18 mouse cellular contexts compared by ENCODE assay signal in genomic region chr2:31828311-31828825, GRCm38 (mm10). TPM values are rescaled to one million over a fixed set of nuclear protein-coding genes. Genes with fewer than 3 reads are reported as not detected.
DNase-seq lines count a peak whose midpoint lies in the region; ATAC-seq lines count a peak whose summit lies in the region.
"Had no signal": no experiment of that assay in that cellular context is flagged by ENCODE, and none has a peak within 500 bp of the region (broad histone marks: within the 10 kb centered on the region; RNA-seq: fewer than 3 reads in every experiment).

No protein-coding gene starts in this region.

- WGBS in midbrain, embryonic 10.5 days = 8% methylated on average over 4 of the region's 4 CpGs
- WGBS in midbrain, embryonic 11.5 days = 11% methylated on average over 4 of the region's 4 CpGs
- WGBS in forebrain, embryonic 16.5 days = 2% methylated on average over 4 of the region's 4 CpGs
- WGBS in limb, embryonic 15.5 days = 20% methylated on average over 4 of the region's 4 CpGs
- 6% methylated on average over 4 of the region's 4 CpGs for WGBS in neural tube, embryonic 15.5 days

- peaks cover 53% of the 10 kb centered on the region for H3K4me1 ChIP-seq in midbrain, embryonic 10.5 days
- H3K4me1 ChIP-seq in midbrain, embryonic 11.5 days (ENCODE audit: control insufficient read depth, insufficient read depth, low read length) = peaks cover 10% of the 10 kb centered on the region
- H3K4me1 ChIP-seq in forebrain, embryonic 16.5 days (replicated peaks; ENCODE audit: control insufficient read depth, insufficient read depth, low read length) = peaks cover 48% of the 10 kb centered on the region
- H3K4me1 ChIP-seq in limb, embryonic 15.5 days = peaks cover 21% of the 10 kb centered on the region
- peaks cover 50% of the 10 kb centered on the region for H3K4me1 ChIP-seq in neural tube, embryonic 15.5 days

- DNase-seq in midbrain, embryonic 10.5 days (ENCODE audit: low spot score) = no peak
- DNase-seq in midbrain, embryonic 11.5 days (ENCODE audit: low spot score, missing footprints) = no peak
- DNase-seq in left cerebral cortex, adult 18-20 months (ENCODE audit: low spot score in 2 of 2) = no peak
- DNase-seq in thymus, postnatal 4 days = no peak
- DNase-seq: lung, adult 2 months; thymus, postnatal 36 days had no signal

- no peaks in the 10 kb centered on the region for H3K36me3 ChIP-seq in midbrain, embryonic 10.5 days
- H3K36me3 ChIP-seq in midbrain, embryonic 11.5 days (ENCODE audit: control insufficient read depth, insufficient read depth, low read length) = no peaks in the 10 kb centered on the region
- H3K36me3 ChIP-seq in forebrain, embryonic 16.5 days (ENCODE audit: control insufficient read depth, insufficient read depth) = no peaks in the 10 kb centered on the region
- H3K36me3 ChIP-seq in limb, embryonic 15.5 days = no peaks in the 10 kb centered on the region
- no peaks in the 10 kb centered on the region for H3K36me3 ChIP-seq in neural tube, embryonic 15.5 days
- H3K36me3 ChIP-seq: heart, embryonic 15.5 days had no signal

- H3K9me3 ChIP-seq in midbrain, embryonic 10.5 days (replicated peaks) = no peaks in the 10 kb centered on the region
- H3K9me3 ChIP-seq in midbrain, embryonic 11.5 days (ENCODE audit: control insufficient read depth, low read length) = no peaks in the 10 kb centered on the region
- no peaks in the 10 kb centered on the region for H3K9me3 ChIP-seq in forebrain, embryonic 16.5 days (ENCODE audit: control insufficient read depth, low read length)
- H3K9me3 ChIP-seq in limb, embryonic 15.5 days = no peaks in the 10 kb centered on the region
- H3K9me3 ChIP-seq in neural tube, embryonic 15.5 days (replicated peaks) = no peaks in the 10 kb centered on the region
- H3K9me3 ChIP-seq: heart, embryonic 15.5 days had no signal

- no peak overlapping the region for H3K9ac ChIP-seq in midbrain, embryonic 11.5 days (ENCODE audit: low read length)
- H3K9ac ChIP-seq in forebrain, embryonic 16.5 days (replicated peaks; ENCODE audit: low read depth, low read length) = no peak overlapping the region
- no peak overlapping the region for H3K9ac ChIP-seq in limb, embryonic 15.5 days
- H3K9ac ChIP-seq in neural tube, embryonic 15.5 days (replicated peaks) = no peak overlapping the region
- H3K9ac ChIP-seq: heart, embryonic 15.5 days had no signal

- no peak for ATAC-seq in midbrain, embryonic 11.5 days (ENCODE audit: low FRiP score)
- ATAC-seq in forebrain, embryonic 16.5 days = peak; percentile 25; the same call in 1 of the 2 replicates
- no peak for ATAC-seq in limb, embryonic 15.5 days (ENCODE audit: insufficient number of reproducible peaks, low FRiP score, low TSS enrichment, low read depth)
- no peak for ATAC-seq in neural tube, embryonic 15.5 days (ENCODE audit: low FRiP score)
- ATAC-seq: inflammation-experienced regulatory T-cells, adult 6 months had no signal

- H3K4me3 ChIP-seq in midbrain, embryonic 10.5 days = no peak overlapping the region
- H3K4me3 ChIP-seq in midbrain, embryonic 11.5 days (ENCODE audit: low read depth, low read length) = no peak overlapping the region
- no peak overlapping the region for H3K4me3 ChIP-seq in forebrain, embryonic 16.5 days (replicated peaks; ENCODE audit: low read length)
- no peak overlapping the region for H3K4me3 ChIP-seq in limb, embryonic 15.5 days
- H3K4me3 ChIP-seq in neural tube, embryonic 15.5 days (replicated peaks) = no peak overlapping the region
- H3K4me3 ChIP-seq: heart, embryonic 15.5 days; myocyte had no signal

- peak overlapping the region; percentile 46 for H3K27ac ChIP-seq in midbrain, embryonic 10.5 days (replicated peaks)
- H3K27ac ChIP-seq in midbrain, embryonic 11.5 days (ENCODE audit: low read depth, low read length) = no peak overlapping the region
- H3K27ac ChIP-seq in forebrain, embryonic 16.5 days (ENCODE audit: low read length) = peak overlapping the region; percentile 37; the same call in 1 of the 2 replicates
- H3K27ac ChIP-seq in limb, embryonic 15.5 days = no peak overlapping the region
- H3K27ac ChIP-seq in neural tube, embryonic 15.5 days (replicated peaks) = peak overlapping the region; percentile 60
- H3K27ac ChIP-seq: heart, embryonic 15.5 days; kidney, postnatal 0 days; macrophage had no signal

- peaks cover 12% of the 10 kb centered on the region for H3K27me3 ChIP-seq in midbrain, embryonic 10.5 days (ENCODE audit: low read depth, poor library complexity, severe bottlenecking)
- no peaks in the 10 kb centered on the region for H3K27me3 ChIP-seq in midbrain, embryonic 11.5 days (ENCODE audit: control insufficient read depth, insufficient read depth, low read length)
- H3K27me3 ChIP-seq in forebrain, embryonic 16.5 days (replicated peaks; ENCODE audit: control insufficient read depth, insufficient read depth, low read length) = no peaks in the 10 kb centered on the region; the same call in 1 of the 2 replicates
- H3K27me3 ChIP-seq in limb, embryonic 15.5 days = peaks cover 5% of the 10 kb centered on the region
- H3K27me3 ChIP-seq in neural tube, embryonic 15.5 days (replicated peaks) = peaks cover 4% of the 10 kb centered on the region; the same call in 1 of the 2 replicates

- no peak overlapping the region for H3K4me2 ChIP-seq in midbrain, embryonic 11.5 days
- H3K4me2 ChIP-seq in forebrain, embryonic 16.5 days (ENCODE audit: low read length) = peak overlapping the region; percentile 8; the same call in 1 of the 2 replicates
- 0 out of 2 replicates have a peak overlapping the region, but pooled peaks have one; percentile 20 for H3K4me2 ChIP-seq in limb, embryonic 15.5 days
- peak overlapping the region; percentile 25; the same call in 1 of the 2 replicates for H3K4me2 ChIP-seq in neural tube, embryonic 15.5 days
- H3K4me2 ChIP-seq: heart, embryonic 15.5 days had no signal

RNA-seq across cellular contexts. Expression of gene Fibcd1, which starts 17.4 kb away (rescaled TPM):
- 1.2 and 1.5 TPM in 2 replicates for polyA plus RNA-seq in midbrain, embryonic 10.5 days (2016; fragmentation: Nextera tagmentation; extraction: Ambion mirVana)
- 0.83 and 1.7 TPM in 2 replicates for polyA plus RNA-seq in midbrain, embryonic 11.5 days (2014; fragmentation: Nextera tagmentation; extraction: Ambion mirVana)
- 2.7 and 4.2 TPM in 2 replicates for polyA plus RNA-seq in forebrain, embryonic 16.5 days (2015; fragmentation: Nextera tagmentation; extraction: Ambion mirVana)
- polyA plus RNA-seq in limb, embryonic 15.5 days (2015; fragmentation: Nextera tagmentation; extraction: Ambion mirVana) = 0.14 and 0.26 TPM in 2 replicates
- 4.9 and 6.4 TPM in 2 replicates for polyA plus RNA-seq in neural tube, embryonic 15.5 days (2015; fragmentation: Nextera tagmentation; extraction: Ambion mirVana)
- total RNA-seq in left cerebral cortex, adult 18-20 months (2021) = 1 to 10 TPM; 7.4 to 9.2 TPM
- total RNA-seq: adrenal gland, adult 2 months had no signal
- polyA plus RNA-seq: heart, embryonic 15.5 days; macrophage had no signal

RNA-seq across cellular contexts. Expression of gene Qrfp, which starts 18.0 kb away (rescaled TPM):
- polyA plus RNA-seq in midbrain, embryonic 10.5 days (2016; fragmentation: Nextera tagmentation; extraction: Ambion mirVana) = 0.05 and 0.17 TPM in 2 replicates
- 0.06 and 0.11 TPM in 2 replicates for polyA plus RNA-seq in midbrain, embryonic 11.5 days (2014; fragmentation: Nextera tagmentation; extraction: Ambion mirVana)
- 0.06 TPM in 1 of 2 replicates, not detected in the other for polyA plus RNA-seq in forebrain, embryonic 16.5 days (2015; fragmentation: Nextera tagmentation; extraction: Ambion mirVana)
- 0.14 TPM in 1 of 2 replicates, not detected in the other for polyA plus RNA-seq in limb, embryonic 15.5 days (2015; fragmentation: Nextera tagmentation; extraction: Ambion mirVana)
- polyA plus RNA-seq in neural tube, embryonic 15.5 days (2015; fragmentation: Nextera tagmentation; extraction: Ambion mirVana) = 0.23 TPM in 1 of 2 replicates, not detected in the other
- not detected for total RNA-seq in left cerebral cortex, adult 18-20 months (2021)
- total RNA-seq: adrenal gland, adult 2 months; ES-E14; gastrocnemius, postnatal 10 days; layer of hippocampus, postnatal 14 days had no signal
- polyA plus RNA-seq: adrenal gland, adult 2 months; macrophage had no signal

RNA-seq across cellular contexts. Expression of gene Lamc3, which starts 58.7 kb away (rescaled TPM):
- 12.3 and 15.7 TPM in 2 replicates for polyA plus RNA-seq in midbrain, embryonic 10.5 days (2016; fragmentation: Nextera tagmentation; extraction: Ambion mirVana)
- polyA plus RNA-seq in midbrain, embryonic 11.5 days (2014; fragmentation: Nextera tagmentation; extraction: Ambion mirVana) = 7.7 and 9.6 TPM in 2 replicates
- polyA plus RNA-seq in forebrain, embryonic 16.5 days (2015; fragmentation: Nextera tagmentation; extraction: Ambion mirVana) = 3.4 and 4.0 TPM in 2 replicates
- polyA plus RNA-seq in limb, embryonic 15.5 days (2015; fragmentation: Nextera tagmentation; extraction: Ambion mirVana) = 1.5 and 1.9 TPM in 2 replicates
- polyA plus RNA-seq in neural tube, embryonic 15.5 days (2015; fragmentation: Nextera tagmentation; extraction: Ambion mirVana) = 4.1 and 4.2 TPM in 2 replicates
- total RNA-seq in left cerebral cortex, adult 18-20 months (2021) = 1 to 10 TPM; 5.7 to 7.9 TPM
- polyA plus RNA-seq: inflammation-experienced regulatory T-cells, adult 6 months; macrophage had no signal

Comparison
In these comparisons a context has a peak if more than half of its experiments do, and no peak if none do; other contexts are left out.
1. H3K27ac ChIP-seq: peak in midbrain, embryonic 10.5 days (single experiment), forebrain, embryonic 16.5 days (single experiment) and neural tube, embryonic 15.5 days (single experiment); none in midbrain, embryonic 11.5 days (single experiment) and limb, embryonic 15.5 days (single experiment).